Mouse (Mus musculus) MEL (cell line): ENCODE measurements at regions not wholly inside any gene's neighbourhood (a gene's known extent, or its start where the extent isn't known, plus 50 kb on each side); places are given as distances from the start of the nearest gene placed in this dataset.

Source experiments
- DNase-seq: peaks from one replicate; pipeline ENCODE4 v3.0.0; 2011; ENCODE audit warnings: low read depth, low spot score
- H3K27ac ChIP-seq: 2 replicates; pipeline ENCODE4 v1.5.1; 2012; ENCODE audit warnings: low read depth, mild to moderate bottlenecking, control low read depth, low read length, moderate library complexity; ENCODE audit not compliant: control insufficient read depth
- H3K27me3 ChIP-seq, 2 experiments: fragments of 150-350 bp in 1 of 2; sonication (generic) in 1 of 2; 2 replicates each; pipeline ENCODE4 v1.6.1; 2012; ENCODE audit warnings: low read length in 2 of 2, mild to moderate bottlenecking in 2 of 2, improper control_type of control experiment in 1 of 2, moderate library complexity in 1 of 2; ENCODE audit not compliant: insufficient read depth in 2 of 2, control insufficient read depth in 1 of 2
- H3K36me3 ChIP-seq, 2 experiments: 2 replicates each; pipeline ENCODE4 v1.6.1; 2012 to 2014; ENCODE audit warnings: low read length in 2 of 2, improper control_type of control experiment in 1 of 2, inconsistent platforms in 1 of 2, mild to moderate bottlenecking in 1 of 2; ENCODE audit not compliant: insufficient read depth in 2 of 2, control insufficient read depth in 1 of 2
- H3K4me1 ChIP-seq, 2 experiments: fragments of 150-350 bp in 1 of 2; sonication (generic) in 1 of 2; 2 replicates each; pipeline ENCODE4 v1.6.1; 2012; ENCODE audit warnings: low read length in 2 of 2, improper control_type of control experiment in 1 of 2, mild to moderate bottlenecking in 1 of 2; ENCODE audit not compliant: insufficient read depth in 2 of 2, control insufficient read depth in 1 of 2
- H3K4me3 ChIP-seq, 2 experiments: fragments of 150-350 bp in 1 of 2; sonication (generic) in 1 of 2; 2 replicates each; pipeline ENCODE4 v1.5.1; 2012; ENCODE audit warnings: low read depth in 2 of 2, low read length in 2 of 2, mild to moderate bottlenecking in 2 of 2, moderate library complexity in 2 of 2, control low read depth in 1 of 2, improper control_type of control experiment in 1 of 2; ENCODE audit not compliant: control insufficient read depth in 1 of 2, insufficient read depth in 1 of 2
- H3K79me2 ChIP-seq: 2 replicates; pipeline ENCODE4 v1.6.1; 2012; ENCODE audit warnings: mild to moderate bottlenecking, low read length, moderate library complexity; ENCODE audit not compliant: control insufficient read depth, poor library complexity, insufficient read depth
- H3K9ac ChIP-seq: 2 replicates; pipeline ENCODE4 v1.6.1; 2012; ENCODE audit warnings: low read depth, mild to moderate bottlenecking, control low read depth, low read length, moderate library complexity; ENCODE audit not compliant: control insufficient read depth, poor library complexity, severe bottlenecking
- H3K9me3 ChIP-seq: fragments of 150-350 bp; sonication (generic); replicated peaks from 2 replicates; pipeline ENCODE4 v1.6.1; 2012; ENCODE audit warnings: mild to moderate bottlenecking, low read length, improper control_type of control experiment, moderate library complexity; ENCODE audit not compliant: insufficient read depth
- CHD2 ChIP-seq: IDR thresholded peaks from 2 replicates; pipeline ENCODE4 v1.6.1; 2011; ENCODE audit warnings: low read length, improper control_type of control experiment
- GABPA ChIP-seq: IDR thresholded peaks from 2 replicates; pipeline ENCODE4 v1.6.1; 2012; ENCODE audit warnings: low read depth, mild to moderate bottlenecking, inconsistent platforms, low read length, improper control_type of control experiment, moderate library complexity
- MAFK ChIP-seq: IDR thresholded peaks from 2 replicates; pipeline ENCODE4 v1.6.1; 2011; ENCODE audit warnings: low read depth, mild to moderate bottlenecking, low read length, improper control_type of control experiment, borderline replicate concordance
- MAX ChIP-seq: IDR thresholded peaks from 2 replicates; pipeline ENCODE4 v1.6.1; 2011; ENCODE audit warnings: low read length, improper control_type of control experiment
- MXI1 ChIP-seq: IDR thresholded peaks from 2 replicates; pipeline ENCODE4 v1.6.1; 2011; ENCODE audit warnings: mild to moderate bottlenecking, low read depth, low read length, improper control_type of control experiment
- MYB ChIP-seq: IDR thresholded peaks from 2 replicates; pipeline ENCODE4 v1.6.1; 2011; ENCODE audit warnings: mild to moderate bottlenecking, low read depth, low read length, improper control_type of control experiment
- NRF1 ChIP-seq: IDR thresholded peaks from 2 replicates; pipeline ENCODE4 v1.6.1; 2014; ENCODE audit warnings: low read depth, mild to moderate bottlenecking, inconsistent platforms, low read length, improper control_type of control experiment, moderate library complexity; ENCODE audit not compliant: poor library complexity, insufficient read depth, severe bottlenecking
- POLR2A ChIP-seq, 2 experiments: IDR thresholded peaks; 2 replicates each; pipeline ENCODE4 v1.6.1; 2011 to 2012; ENCODE audit warnings: low read length in 2 of 2, mild to moderate bottlenecking in 2 of 2, control low read depth in 1 of 2, improper control_type of control experiment in 1 of 2, low read depth in 1 of 2, moderate library complexity in 1 of 2; ENCODE audit not compliant: control insufficient read depth in 1 of 2, insufficient read depth in 1 of 2, poor library complexity in 1 of 2
- POLR2AphosphoS5 ChIP-seq: IDR thresholded peaks from 2 replicates; pipeline ENCODE4 v1.6.1; 2012; ENCODE audit warnings: low read depth, borderline replicate concordance, mild to moderate bottlenecking, inconsistent platforms, low read length, moderate library complexity, mixed read lengths
- RAD21 ChIP-seq: IDR thresholded peaks from 2 replicates; pipeline ENCODE4 v1.6.1; 2011; ENCODE audit warnings: mild to moderate bottlenecking, low read depth, low read length, improper control_type of control experiment
- RCOR1 ChIP-seq: IDR thresholded peaks from 2 replicates; pipeline ENCODE4 v1.6.1; 2012; ENCODE audit warnings: low read depth, mild to moderate bottlenecking, inconsistent platforms, low read length, improper control_type of control experiment
- TAL1 ChIP-seq: IDR thresholded peaks from 2 replicates; pipeline ENCODE4 v1.6.1; 2012; ENCODE audit warnings: mild to moderate bottlenecking, inconsistent platforms, low read length, moderate library complexity, mixed read lengths
- TBP ChIP-seq: IDR thresholded peaks from 2 replicates; pipeline ENCODE4 v1.8.0; 2011; ENCODE audit warnings: low read depth, low read length, improper control_type of control experiment
- TCF12 ChIP-seq: IDR thresholded peaks from 2 replicates; pipeline ENCODE4 v1.6.1; 2014; ENCODE audit warnings: low read depth, mild to moderate bottlenecking, inconsistent platforms, low read length, improper control_type of control experiment, moderate library complexity
- UBTF ChIP-seq: IDR thresholded peaks from 2 replicates; pipeline ENCODE4 v1.6.1; 2012; ENCODE audit warnings: low read depth, mild to moderate bottlenecking, inconsistent platforms, low read length, improper control_type of control experiment, moderate library complexity, borderline replicate concordance; ENCODE audit not compliant: insufficient read depth
- USF1 ChIP-seq: IDR thresholded peaks from 2 replicates; pipeline ENCODE4 v1.6.1; 2014; ENCODE audit warnings: low read depth, mild to moderate bottlenecking, inconsistent platforms, low read length, improper control_type of control experiment, moderate library complexity
- ZC3H11A ChIP-seq: IDR thresholded peaks from 2 replicates; pipeline ENCODE4 v1.6.1; 2012; ENCODE audit warnings: low read depth, mild to moderate bottlenecking, inconsistent platforms, low read length, improper control_type of control experiment
- ZNF384 ChIP-seq: IDR thresholded peaks from 2 replicates; pipeline ENCODE4 v1.6.1; 2012; ENCODE audit warnings: low read depth, mild to moderate bottlenecking, inconsistent platforms, low read length, improper control_type of control experiment

- no peaks in the 10 kb centered on the region for H3K79me2 ChIP-seq
- H3K4me3 ChIP-seq: no peak overlapping the region
- no peak overlapping the region for H3K27ac ChIP-seq
- TF ChIP-seq USF1 (no peak), MYB (no peak), ZC3H11A (no peak), UBTF (no peak), GABPA (no peak)
- no peak overlapping the region for H3K9ac ChIP-seq
- no peak for DNase-seq
- no peaks in the 10 kb centered on the region for H3K27me3 ChIP-seq
- no peaks in the 10 kb centered on the region for H3K36me3 ChIP-seq
- no peaks in the 10 kb centered on the region for H3K9me3 ChIP-seq
- no peaks in the 10 kb centered on the region for H3K4me1 ChIP-seq
These were observed 612.0 kb upstream of the Cdh5 start for GRCm38 (mm10) chr8:103489411-103489810.

DNA sequence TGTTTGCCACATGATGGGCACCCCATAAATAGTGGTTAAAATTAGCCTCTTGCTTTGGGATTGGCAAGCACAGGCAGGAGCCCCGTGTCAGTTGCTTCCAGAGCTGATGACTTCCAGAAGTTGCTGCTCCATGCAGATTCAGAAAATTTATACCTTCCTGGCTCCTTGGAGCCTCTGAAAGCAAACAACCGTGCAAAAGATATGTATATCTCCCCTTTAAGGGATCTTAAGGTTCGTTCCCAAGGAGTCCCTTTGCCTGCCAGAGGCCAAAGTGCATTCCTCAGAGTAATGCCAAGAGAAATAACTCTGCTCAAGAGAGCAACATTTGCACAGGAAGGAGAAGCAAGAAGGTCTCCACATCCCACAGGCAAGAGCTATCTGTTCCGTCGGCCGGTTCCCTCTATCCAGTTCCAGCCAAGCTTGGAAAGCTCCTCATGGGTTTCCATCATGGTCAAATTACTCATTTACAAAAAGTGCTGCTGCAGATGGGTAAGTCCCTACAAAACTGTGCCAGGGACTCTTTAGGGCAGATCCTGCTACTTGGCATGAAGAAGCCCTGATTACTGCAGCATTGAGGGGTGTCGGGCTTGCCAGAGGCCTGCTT, 608.4 kb upstream of the Cdh5 start:
- TF ChIP-seq MAFK: no peak
- no peak for TF ChIP-seq NRF1
- no peak for TF ChIP-seq POLR2AphosphoS5
- no peak overlapping the region for H3K27ac ChIP-seq
- no peak for DNase-seq
- H3K27me3 ChIP-seq: no peaks in the 10 kb centered on the region
- H3K79me2 ChIP-seq: no peaks in the 10 kb centered on the region
- no peak overlapping the region for H3K4me3 ChIP-seq
- H3K4me1 ChIP-seq: no peaks in the 10 kb centered on the region
- H3K36me3 ChIP-seq: no peaks in the 10 kb centered on the region
- H3K9ac ChIP-seq: no peak overlapping the region
- no peaks in the 10 kb centered on the region for H3K9me3 ChIP-seq

GRCm38 (mm10) chr8:103493932-103494493, 607.4 kb upstream of the Cdh5 start:
- no peak for DNase-seq
- Histone ChIP-seq H3K36me3 (no peaks in the 10 kb centered on the region), H3K79me2 (no peaks in the 10 kb centered on the region), H3K27ac (no peak overlapping the region), H3K9ac (no peak overlapping the region), H3K4me3 (no peak overlapping the region), H3K9me3 (no peaks in the 10 kb centered on the region), H3K27me3 (no peaks in the 10 kb centered on the region), H3K4me1 (no peaks in the 10 kb centered on the region)
- no peak for TF ChIP-seq TCF12
- TF ChIP-seq RAD21: no peak
- TF ChIP-seq POLR2A (IDR thresholded peaks at IDR 0.05; ENCODE audit: control insufficient read depth in 1 of 2, insufficient read depth in 1 of 2, low read depth in 1 of 2, low read length in 2 of 2, poor library complexity in 1 of 2): no peak
- TF ChIP-seq MXI1: no peak
- TF ChIP-seq MAX: no peak
- no peak for TF ChIP-seq MAFK
- no peak for TF ChIP-seq ZNF384
- TF ChIP-seq POLR2AphosphoS5: no peak
- no peak for TF ChIP-seq RCOR1
- TF ChIP-seq CHD2: no peak
- no peak for TF ChIP-seq TAL1
- TF ChIP-seq TBP: no peak
